Mouse (Mus musculus) kidney, adult 8-10 months (tissue): Measurements from ENCODE around the gene Fcnb.
A peak's percentile ranks its signal among the peaks of the same experiment; 100 is the strongest.

Experiments used
- DNase-seq, 2 experiments: peaks; one replicate each; pipeline ENCODE4 v3.0.0; 2022

Fcnb gene

DNA sequence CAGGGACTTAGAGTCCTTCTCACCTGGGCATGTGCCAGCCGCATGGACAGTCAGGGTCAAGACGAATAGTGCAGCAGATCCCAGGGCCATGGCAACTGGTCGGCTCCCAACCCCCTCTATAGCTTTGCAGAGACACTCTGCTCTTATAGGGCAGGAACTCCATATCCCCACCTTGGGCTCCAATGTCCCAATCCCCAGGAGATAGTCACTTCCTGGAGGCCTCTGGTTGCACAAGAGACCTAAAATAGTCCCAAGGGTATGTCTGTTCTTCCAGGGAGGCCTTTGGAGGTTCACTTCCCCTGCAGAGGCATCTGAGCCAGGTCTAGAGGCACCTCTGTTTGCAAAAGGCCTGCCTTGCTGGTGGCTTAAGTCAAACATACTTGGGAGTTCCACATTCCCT lies at the start of gene Fcnb:
Gene Fcnb, minus strand, starts transcription at position 118 of the 400 bp plus-strand sequence.
- no peak for DNase-seq

DNA sequence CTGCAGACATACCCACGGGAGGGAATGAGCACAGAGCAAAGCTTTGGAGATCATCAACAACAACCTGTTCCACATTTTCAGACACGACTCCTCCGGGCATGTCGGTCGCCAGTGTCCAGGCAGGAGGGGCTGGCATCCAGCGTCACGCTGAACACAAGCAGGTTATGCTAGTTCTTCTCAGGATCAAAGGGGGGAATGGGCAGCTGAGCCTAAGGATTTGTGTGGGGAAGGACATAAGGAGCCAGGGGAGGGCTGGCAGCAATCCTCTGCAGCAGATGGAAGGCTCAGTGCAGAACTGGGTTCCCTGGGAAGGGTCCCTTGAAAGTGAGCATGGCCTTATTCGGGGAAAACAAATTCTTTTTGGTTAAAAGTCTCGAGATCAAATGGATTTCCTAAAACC lies 49.1 kb upstream of the Fcnb start:
- no peak for DNase-seq

DNA sequence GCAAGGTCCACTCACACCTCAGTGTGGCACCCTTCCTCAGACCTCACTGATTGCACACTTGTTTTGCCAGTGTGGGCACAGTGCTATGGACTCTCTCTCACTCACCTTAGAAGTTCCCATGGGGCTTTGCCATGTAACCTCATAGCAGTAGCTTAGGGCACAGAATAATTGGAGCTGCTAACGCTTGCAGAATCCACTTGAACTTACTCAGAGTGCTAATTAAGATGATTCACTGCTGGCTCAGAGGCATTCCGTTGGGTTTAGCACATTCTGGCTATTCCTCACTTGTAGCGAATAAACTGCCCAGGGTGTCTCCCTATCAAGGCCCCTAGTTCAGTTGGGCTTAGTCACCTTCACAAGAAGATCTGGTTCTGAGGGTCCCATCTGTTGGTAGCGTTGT lies 47.4 kb upstream of the Fcnb start:
- DNase-seq: no peak

DNA sequence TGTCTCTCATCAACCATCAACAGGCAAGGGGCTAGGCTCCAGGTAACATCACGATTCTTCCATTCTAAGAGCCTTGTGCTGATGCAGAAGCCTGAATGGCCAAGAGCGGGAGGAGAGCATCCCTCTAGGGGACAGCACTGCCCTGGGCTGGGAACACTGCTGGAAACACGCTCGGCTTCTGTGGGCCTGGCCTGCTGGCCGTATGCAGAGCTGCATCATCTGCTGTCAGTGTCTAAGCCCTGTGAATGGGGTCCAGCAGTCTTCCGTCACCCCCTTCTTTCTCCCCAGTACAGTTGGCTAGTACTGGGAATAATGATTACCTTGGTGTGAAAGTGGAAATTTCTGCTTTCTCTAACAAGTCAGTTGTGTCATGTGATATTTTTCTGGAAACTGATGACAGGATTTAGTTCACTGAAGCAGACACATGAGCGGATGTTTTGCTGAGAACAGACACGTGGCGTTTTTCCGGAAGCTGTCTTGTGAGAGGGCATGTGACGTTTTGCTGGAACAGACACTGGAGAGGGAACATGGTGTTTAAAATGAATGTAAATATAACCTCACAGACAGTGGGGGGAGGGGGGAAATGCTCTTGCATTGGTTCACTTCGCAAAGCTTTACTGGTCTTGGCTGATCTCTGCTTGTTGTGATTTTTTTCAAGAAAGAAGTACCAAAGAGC lies 42.2 kb upstream of the Fcnb start:
- DNase-seq: peak; percentile 4 to 15

DNA sequence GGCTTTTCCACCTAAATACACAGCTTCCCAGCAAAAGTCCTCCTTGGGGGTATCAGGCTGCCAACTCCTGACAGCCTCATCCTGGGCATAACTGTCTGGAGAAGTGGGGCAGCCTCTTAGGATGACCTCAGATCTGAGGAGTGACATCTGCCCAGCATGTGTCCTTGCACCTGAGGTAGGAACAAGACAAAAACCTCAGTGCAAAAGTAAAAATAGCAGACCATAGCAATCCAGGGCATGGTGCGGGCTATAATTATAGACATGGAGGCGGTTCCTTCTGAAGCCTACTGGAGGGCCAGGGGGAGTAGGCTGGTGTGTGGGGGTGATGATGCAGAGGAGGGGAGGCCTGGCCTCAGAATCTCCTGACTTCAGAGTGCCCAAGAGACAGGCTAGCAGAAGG lies 39.2 kb upstream of the Fcnb start:
- no peak for DNase-seq

DNA sequence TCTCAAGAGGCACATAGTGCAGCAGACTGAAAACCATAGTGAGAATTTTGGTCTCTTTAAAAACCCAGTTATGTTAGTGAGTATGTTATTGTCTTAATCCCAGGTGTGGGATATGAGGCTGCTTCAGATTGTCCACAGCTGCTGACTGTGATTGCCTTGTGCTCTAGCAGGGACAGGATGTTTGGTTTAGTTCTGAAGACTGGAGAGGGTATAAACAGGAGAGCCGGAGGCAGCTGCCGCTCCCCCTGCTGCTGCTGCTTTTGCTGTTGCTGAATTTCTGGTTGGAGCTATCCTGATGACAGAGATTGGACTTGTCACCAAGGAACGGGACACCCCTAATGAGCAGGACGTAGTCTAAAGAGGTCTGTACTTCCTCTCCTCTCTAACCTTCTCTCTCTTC lies 36.6 kb upstream of the Fcnb start:
- DNase-seq: no peak

DNA sequence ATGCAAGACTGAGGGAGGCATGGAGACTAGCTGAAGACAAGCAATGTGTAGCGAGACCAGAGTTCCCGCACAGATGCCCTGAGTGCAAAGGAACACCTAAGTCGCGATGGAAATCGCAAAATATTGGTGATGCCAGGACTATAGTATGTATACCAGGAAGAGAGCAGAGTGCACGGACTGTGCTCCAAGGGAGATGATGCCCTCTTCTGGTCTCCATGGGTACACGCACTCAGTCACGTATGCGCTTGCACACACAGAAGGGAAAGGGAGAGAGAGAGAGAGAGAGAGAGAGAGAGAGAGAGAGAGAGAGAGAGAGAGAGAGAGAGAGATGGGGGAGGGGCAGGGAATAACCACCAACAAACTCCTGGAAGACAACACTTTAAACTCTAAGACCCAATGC lies 35.7 kb upstream of the Fcnb start:
- no peak for DNase-seq

DNA sequence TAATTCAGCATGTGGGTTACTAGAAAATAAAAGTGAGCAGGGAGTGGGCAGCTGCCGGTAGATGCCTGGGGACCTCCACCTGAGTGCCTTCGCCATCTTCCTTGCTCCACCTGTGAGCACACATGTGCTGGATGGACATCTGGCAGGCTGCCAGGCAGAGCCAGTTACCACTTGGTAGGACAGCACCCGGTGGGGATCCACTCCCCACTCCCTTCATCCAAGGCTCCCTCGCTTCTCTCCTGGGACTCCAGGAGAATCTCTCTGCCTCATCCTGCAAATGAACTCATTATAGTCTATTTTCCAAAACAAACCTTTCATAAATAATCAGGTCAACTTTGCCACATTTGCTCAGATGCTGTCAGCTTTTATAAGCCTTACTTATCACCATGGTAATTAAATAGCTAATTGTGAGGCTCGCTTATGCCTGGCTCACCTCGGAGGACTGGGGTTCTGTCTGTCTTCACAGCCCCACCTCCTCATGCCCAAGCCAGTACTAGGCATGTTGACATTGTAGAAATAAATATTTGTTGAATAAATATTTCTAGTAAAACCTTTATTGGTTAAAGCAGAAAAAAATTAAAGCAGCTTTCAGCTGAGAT lies 33.9 kb upstream of the Fcnb start:
- no peak for DNase-seq

DNA sequence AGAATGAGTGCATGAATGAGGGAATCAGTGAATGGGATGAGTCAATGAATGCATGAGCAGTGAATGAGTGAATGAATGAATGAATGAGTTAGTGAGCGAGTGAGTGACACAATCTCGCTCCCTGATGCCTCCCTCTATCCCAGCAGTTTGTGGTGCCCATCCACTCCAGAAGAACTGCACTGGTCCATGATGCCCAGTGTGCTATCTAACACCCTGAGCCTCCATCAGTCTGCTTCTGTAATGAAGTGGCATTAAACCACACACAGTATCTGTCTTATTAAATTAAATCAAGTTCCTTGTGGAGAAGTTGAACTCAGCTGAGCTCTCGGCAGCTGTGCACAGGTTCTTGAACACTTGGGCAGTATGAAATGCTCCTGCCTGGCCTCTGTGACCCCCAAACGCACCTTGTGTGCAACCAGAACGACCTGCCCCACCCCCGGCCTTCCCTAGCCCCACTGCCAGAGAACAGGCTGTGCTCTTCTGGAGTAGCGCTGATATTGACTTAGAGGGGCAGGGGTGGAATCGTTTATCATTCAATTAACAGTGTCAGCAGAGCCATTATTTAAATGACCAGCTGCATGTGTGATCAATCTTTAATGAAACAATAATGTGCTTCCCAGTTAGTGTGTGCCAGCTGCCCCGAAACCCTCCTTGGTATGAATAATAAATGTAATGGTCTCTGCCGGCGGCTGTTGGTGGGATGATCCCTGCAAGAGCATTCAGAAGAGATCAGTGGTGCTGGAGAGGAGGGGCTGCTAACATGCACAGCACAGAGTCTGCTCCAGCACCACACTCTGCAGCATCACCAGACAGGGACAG lies 33.0 kb upstream of the Fcnb start:
- no peak for DNase-seq

DNA sequence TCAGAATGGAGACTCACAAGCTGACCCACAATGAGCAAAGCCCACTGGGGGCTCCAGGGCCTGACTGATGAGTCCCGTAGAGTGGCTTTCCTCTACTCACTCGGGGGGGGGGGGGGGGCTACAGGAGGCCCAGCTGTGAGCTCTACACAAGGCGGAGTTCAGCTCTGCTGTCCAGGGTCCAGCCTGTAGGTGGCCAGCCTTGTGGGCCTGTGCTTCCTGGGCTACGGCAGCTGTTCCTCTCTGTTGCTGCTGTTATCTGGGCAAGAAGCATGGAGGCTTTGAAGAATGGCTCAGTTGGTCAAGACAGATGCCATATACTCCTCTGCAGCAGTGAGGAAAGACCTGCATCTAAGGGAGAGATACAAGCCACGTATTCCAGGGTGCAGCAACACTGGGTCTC lies 24.1 kb upstream of the Fcnb start:
- no peak for DNase-seq

DNA sequence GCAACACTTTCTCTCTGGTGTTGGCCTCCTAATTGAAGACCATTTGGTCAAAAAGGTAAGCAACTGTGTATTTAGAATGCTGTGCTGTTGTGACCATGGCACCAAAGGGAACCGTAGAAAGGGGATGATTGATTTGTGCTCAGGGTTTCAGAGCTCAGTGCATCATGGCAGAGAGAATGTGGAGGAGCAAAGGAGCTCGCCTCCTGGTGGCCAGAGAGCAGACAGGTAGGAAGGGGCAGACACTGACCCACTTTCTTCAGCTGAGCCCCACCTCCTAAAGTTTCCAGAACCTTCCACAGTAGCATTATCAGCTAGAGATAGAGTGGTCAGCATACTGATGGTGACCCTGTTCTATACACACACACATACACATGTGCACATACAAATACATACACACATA lies 21.3 kb upstream of the Fcnb start:
- DNase-seq: no peak

DNA sequence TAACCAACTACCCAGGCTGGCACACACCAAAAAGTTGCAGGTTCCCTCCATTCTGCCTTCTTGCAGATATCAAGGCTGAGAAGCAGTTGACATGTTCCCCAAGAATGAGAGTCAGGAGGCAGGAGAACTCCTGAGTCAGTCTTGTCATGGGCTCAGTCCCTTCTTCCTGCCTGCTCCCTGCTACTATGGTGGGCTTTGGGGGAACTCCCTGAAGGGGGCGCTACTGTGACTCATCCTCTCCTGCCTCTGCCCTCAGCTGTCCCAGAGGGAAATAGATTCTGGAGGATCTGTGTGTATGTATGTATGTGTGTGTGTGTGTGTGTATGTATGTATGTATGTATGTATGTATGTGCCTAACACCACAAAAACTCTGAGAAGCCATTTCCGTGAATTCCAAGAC lies 19.0 kb upstream of the Fcnb start:
- no peak for DNase-seq

DNA sequence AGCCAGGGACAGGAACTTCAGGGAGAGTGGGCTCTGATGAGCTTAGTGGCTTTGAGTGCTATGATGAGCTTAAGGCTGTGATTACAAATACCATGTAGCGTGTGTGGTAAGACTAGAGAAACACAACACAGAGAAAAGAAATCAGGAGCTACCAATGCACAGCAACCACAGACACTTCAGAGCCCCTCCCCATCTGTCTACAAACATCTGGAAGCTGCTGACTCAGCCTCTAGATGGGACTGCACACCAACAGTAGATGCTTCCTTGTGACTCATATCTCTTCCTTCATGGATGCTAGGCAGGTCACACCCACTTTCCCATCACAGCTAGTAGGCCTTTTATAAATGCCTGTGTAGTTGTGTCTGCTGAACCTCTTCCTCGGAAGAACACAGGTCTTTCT lies 17.2 kb upstream of the Fcnb start:
- no peak for DNase-seq

DNA sequence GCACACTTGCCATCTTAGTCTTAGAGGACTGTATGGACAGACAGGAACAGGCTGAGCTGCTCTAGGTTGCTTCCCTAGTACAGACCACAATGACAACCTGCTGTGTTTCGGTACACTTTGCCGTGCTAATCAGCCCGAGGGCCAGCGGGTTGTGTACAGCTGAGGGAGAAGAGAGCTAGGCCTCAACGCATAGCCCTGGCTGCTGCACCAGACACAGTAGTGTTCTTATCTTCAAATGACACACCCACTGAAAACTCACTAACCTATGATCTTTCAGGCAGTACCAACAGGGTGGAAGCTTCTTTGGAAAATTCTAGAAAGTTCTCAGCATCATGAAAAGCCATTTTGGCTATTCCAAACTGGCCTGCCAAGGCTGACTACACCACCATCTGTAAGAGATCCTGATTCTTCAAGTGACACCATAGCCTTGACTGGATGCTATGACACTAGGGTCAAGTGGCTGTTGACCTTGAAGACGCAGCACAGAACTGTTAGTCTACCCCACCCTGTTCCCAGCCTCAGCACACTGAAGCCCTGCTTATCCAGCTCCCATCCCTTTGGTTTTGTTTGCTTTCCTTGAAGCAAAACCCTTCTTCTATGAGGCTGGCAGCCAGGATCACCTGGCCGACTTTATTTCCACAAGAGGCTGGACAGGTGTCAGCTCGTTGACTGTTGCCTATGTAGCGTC lies 16.3 kb upstream of the Fcnb start:
- no peak for DNase-seq

DNA sequence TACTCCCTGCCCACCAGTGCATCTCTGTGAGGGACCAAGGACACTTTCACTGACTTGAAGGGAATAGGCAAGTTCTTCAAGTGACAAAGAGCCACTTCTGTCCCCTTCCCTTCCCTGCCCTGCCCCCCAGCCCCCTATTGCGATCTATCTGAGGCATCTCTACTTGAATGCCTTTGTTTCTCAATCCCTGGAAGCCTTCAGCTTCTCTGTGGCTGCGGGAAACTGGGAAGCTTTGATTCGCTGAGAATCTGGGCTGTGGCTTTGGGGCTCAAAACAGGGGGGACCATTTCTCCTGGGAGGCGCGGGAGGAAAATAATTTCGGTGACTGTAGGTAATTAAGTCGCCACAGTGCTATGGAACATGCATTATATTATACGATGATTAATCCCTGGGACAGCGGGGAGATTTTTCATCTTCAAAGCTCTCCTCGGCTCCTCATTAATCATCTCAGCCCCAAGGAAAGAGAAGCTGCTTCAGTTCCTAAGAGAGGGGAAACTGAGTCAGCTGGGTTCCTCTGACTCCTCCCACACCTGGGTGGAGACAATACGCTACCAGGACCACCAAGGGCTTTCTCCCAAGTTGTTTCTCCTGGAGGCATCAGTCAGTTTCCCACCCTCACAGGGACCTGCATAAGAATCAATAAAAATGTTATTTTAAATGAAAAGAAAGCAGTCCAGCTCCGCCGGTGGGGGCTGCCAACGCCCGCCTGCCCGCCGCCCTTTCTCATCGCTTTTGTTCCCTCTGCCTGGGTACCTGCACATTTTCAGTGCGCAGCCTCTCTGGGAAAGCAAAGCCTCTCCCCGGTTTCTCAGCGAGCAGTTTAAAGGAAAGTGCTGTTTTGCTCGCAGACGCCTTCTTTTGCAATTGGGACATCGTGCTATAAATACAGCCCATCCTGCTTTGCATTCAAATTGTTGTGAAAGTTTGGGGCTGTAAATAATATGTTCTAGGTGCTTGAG lies 14.1 kb upstream of the Fcnb start:
- DNase-seq: no peak

DNA sequence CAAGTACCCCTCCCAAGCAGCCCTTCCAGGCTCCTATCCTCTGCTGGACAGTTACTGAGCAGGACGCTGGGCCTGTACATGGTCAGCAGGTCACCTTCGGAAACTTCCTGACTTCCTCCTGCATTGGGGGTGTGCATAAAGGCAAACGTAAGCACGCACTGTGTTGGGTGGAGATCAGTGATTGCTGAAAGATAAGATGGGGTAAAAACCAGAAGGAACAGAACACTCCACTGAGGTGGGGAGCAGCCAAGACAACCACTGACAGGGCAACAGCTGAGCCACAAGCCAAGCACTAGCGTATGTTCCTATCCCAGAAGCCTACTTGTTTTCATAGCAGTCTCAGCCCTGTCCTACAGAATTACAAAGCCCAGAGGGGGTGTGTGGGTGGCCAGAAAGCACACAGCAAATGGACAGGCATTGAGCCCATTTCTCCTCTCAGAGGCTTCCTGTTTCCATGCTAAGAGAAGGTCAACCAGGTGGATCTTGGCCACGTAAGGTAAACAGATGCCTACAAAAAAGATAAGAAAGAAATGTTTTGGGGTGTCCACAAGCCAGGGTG lies 12.1 kb upstream of the Fcnb start:
- DNase-seq: no peak

DNA sequence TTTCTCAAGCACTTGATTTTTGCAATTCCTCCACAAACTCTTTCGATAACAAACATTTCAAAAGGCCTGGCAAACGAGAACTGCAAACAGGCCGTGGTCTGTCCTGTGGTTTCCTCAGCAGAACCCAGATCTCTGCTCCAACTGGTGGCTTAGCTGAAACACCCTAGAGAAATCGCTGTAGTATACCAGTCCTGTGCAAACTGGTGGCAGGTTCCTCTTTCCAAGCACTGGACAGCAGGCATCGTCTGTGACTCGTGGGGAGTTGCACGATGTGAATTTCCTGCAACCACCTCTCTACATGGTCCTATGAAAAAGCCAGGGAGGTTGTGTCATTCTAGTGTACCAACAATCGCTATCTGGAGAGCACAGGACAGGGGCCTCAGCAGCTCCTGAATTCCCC lies 7.4 kb upstream of the Fcnb start:
- DNase-seq: no peak

DNA sequence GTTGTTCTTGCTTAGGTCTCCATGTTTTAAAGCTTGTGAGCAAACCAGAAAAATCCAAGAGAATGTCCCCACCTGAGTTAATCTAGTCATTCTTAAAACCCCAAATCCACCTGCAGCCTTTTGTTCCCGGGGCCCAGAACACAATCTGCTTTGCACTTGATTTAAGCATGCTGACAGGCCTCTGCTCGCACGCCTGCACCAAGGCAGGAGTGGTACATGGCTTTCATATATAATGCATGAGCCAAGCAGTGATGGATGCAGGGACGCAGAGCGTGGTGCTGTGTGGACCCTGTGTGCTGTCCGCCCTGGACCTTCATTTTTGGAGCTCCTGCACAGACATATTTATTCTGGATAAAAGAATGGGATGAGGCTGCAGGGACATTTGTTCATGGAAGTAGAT lies 6.4 kb upstream of the Fcnb start:
- no peak for DNase-seq

DNA sequence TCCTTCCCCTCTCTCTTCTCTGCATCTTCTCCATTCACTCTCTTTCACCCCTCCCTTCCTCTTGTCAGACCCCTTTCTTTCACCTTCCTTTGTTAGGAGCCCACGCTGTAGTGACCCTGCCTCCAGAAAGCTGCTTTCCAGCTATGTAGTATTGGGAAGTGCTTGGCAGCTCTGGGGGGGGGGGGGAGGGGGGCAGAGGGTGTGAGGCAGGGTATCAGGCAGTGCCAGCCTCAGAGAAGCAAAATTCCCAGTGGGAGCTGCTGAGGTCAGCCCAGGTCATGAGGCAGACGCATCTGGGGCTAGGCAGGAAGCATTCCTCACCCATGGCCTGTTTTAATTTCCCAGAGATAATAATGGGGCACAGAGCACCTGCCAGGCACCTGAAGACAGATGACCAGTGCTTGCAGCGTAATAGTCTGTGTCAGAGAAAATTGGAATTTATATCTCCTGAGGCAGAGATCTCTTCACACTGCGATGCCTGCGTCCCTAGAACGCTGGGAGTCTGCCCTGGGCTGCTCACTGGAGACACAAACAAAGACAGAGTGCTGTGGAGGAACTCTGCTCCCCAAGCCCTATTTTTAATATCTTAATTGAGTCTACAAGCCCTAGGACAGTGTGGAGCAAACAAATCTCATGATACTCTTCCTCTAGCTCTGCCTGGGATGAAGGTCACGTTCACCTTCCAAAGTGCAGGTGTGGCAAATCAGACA lies 5.8 kb upstream of the Fcnb start:
- no peak for DNase-seq

DNA sequence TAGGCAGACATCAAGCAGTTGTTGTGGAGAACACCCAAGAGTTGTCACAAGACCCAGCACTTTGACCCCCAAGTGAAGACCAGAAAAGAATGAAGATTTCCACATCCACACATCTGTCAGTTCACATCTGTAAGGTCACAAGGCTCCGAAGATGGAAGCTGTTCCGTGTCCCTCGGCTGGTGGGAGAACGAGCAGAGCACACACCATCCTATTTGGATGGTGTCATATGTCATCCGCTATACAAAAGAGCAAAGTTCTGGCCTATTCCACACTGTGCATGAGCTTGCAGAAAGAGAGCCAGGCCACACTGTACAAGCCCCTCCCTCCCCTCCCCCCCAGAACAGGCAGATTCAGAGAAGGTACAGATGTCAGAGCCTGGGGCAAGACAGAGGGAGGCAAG lies 4.4 kb upstream of the Fcnb start:
- DNase-seq: no peak

DNA sequence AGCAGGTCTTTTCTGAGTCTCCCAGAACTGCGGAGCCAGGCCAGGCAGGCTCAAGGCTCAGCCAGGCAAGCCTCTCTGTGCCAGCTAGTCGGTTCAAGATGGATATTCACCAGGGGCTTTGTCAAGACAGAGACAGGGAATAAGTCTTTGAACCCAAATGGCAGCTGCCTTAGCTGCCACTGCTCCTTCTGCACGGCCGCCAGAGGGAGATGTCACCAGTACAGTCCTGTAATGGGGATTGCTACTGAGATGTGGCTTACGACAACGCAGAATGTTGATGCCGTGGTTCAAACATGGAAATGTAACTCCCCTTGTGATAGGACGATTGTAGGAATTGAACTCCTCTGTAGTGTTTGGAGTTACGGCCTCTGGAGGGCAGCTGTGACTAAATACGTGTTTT lies 1.4 kb upstream of the Fcnb start:
- no peak for DNase-seq
